Mouse (Mus musculus): ENCODE measurements at regions not wholly inside any gene's neighbourhood (a gene's known extent, or its start where the extent isn't known, plus 50 kb on each side); places are given as distances from the start of the nearest gene placed in this dataset.

GRCm38 (mm10) chr4:131112536-131112935 lies 168.4 kb downstream of the Matn1 start:
- Histone ChIP-seq H3K4me3 (replicated peaks) (no peak overlapping the region), H3K9me3 (ENCODE audit: control insufficient read depth, low read length) (no peaks in the 10 kb centered on the region), H3K4me1 (ENCODE audit: control insufficient read depth) (no peaks in the 10 kb centered on the region), H3K36me3 (ENCODE audit: control insufficient read depth) (no peaks in the 10 kb centered on the region), H3K27me3 (ENCODE audit: control insufficient read depth) (no peaks in the 10 kb centered on the region)
- TF ChIP-seq GATA1 (IDR thresholded peaks at IDR 0.05; ENCODE audit: low read length) (no peak), TAL1 (IDR thresholded peaks at IDR 0.05; ENCODE audit: low read length) (no peak)

- Histone ChIP-seq H3K27me3 (ENCODE audit: control insufficient read depth) (no peaks in the 10 kb centered on the region), H3K9me3 (ENCODE audit: control insufficient read depth, low read length) (no peaks in the 10 kb centered on the region), H3K4me3 (replicated peaks) (no peak overlapping the region), H3K4me1 (ENCODE audit: control insufficient read depth) (no peaks in the 10 kb centered on the region), H3K36me3 (ENCODE audit: control insufficient read depth) (no peaks in the 10 kb centered on the region)
- TF ChIP-seq TAL1 (IDR thresholded peaks at IDR 0.05; ENCODE audit: low read length): no peak
- no peak for TF ChIP-seq GATA1 (IDR thresholded peaks at IDR 0.05; ENCODE audit: low read length)
These were observed 169.6 kb downstream of the Matn1 start for GRCm38 (mm10) chr4:131113727-131114303.

GRCm38 (mm10) chr4:131115247-131115646 lies 171.1 kb downstream of the Matn1 start:
- Histone ChIP-seq H3K9me3 (ENCODE audit: control insufficient read depth, low read length) (no peaks in the 10 kb centered on the region), H3K4me3 (replicated peaks) (no peak overlapping the region), H3K36me3 (ENCODE audit: control insufficient read depth) (no peaks in the 10 kb centered on the region), H3K27me3 (ENCODE audit: control insufficient read depth) (no peaks in the 10 kb centered on the region), H3K4me1 (ENCODE audit: control insufficient read depth) (no peaks in the 10 kb centered on the region)
- TF ChIP-seq GATA1 (IDR thresholded peaks at IDR 0.05; ENCODE audit: low read length): no peak
- TF ChIP-seq TAL1 (IDR thresholded peaks at IDR 0.05; ENCODE audit: low read length): no peak

- Histone ChIP-seq H3K36me3 (ENCODE audit: control insufficient read depth) (no peaks in the 10 kb centered on the region), H3K9me3 (ENCODE audit: control insufficient read depth, low read length) (no peaks in the 10 kb centered on the region), H3K27me3 (ENCODE audit: control insufficient read depth) (no peaks in the 10 kb centered on the region), H3K4me3 (replicated peaks) (no peak overlapping the region), H3K4me1 (ENCODE audit: control insufficient read depth) (no peaks in the 10 kb centered on the region)
- TF ChIP-seq GATA1 (IDR thresholded peaks at IDR 0.05; ENCODE audit: low read length) (no peak), TAL1 (IDR thresholded peaks at IDR 0.05; ENCODE audit: low read length) (no peak)
These were observed 174.4 kb downstream of the Matn1 start for GRCm38 (mm10) chr4:131118586-131118985.

- TF ChIP-seq TAL1 (IDR thresholded peaks at IDR 0.05; ENCODE audit: low read length) (no peak), GATA1 (IDR thresholded peaks at IDR 0.05; ENCODE audit: low read length) (no peak)
- no peaks in the 10 kb centered on the region for H3K27me3 ChIP-seq (ENCODE audit: control insufficient read depth)
- H3K4me1 ChIP-seq (ENCODE audit: control insufficient read depth): no peaks in the 10 kb centered on the region
- H3K36me3 ChIP-seq (ENCODE audit: control insufficient read depth): no peaks in the 10 kb centered on the region
- H3K4me3 ChIP-seq (replicated peaks): no peak overlapping the region
- H3K9me3 ChIP-seq (ENCODE audit: control insufficient read depth, low read length): no peaks in the 10 kb centered on the region
These were observed 175.4 kb downstream of the Matn1 start for GRCm38 (mm10) chr4:131119621-131120020.

- Histone ChIP-seq H3K36me3 (ENCODE audit: control insufficient read depth) (no peaks in the 10 kb centered on the region), H3K4me3 (replicated peaks) (no peak overlapping the region), H3K9me3 (ENCODE audit: control insufficient read depth, low read length) (no peaks in the 10 kb centered on the region), H3K4me1 (ENCODE audit: control insufficient read depth) (no peaks in the 10 kb centered on the region), H3K27me3 (ENCODE audit: control insufficient read depth) (no peaks in the 10 kb centered on the region)
- TF ChIP-seq TAL1 (IDR thresholded peaks at IDR 0.05; ENCODE audit: low read length): no peak
- no peak for TF ChIP-seq GATA1 (IDR thresholded peaks at IDR 0.05; ENCODE audit: low read length)
These were observed 176.5 kb downstream of the Matn1 start for GRCm38 (mm10) chr4:131120680-131121079.

- Histone ChIP-seq H3K36me3 (ENCODE audit: control insufficient read depth) (no peaks in the 10 kb centered on the region), H3K4me1 (ENCODE audit: control insufficient read depth) (no peaks in the 10 kb centered on the region), H3K27me3 (ENCODE audit: control insufficient read depth) (no peaks in the 10 kb centered on the region), H3K4me3 (replicated peaks) (no peak overlapping the region), H3K9me3 (ENCODE audit: control insufficient read depth, low read length) (no peaks in the 10 kb centered on the region)
- TF ChIP-seq GATA1 (IDR thresholded peaks at IDR 0.05; ENCODE audit: low read length) (no peak), TAL1 (IDR thresholded peaks at IDR 0.05; ENCODE audit: low read length) (no peak)
These were observed 181.8 kb downstream of the Matn1 start for GRCm38 (mm10) chr4:131125975-131126374.

- H3K36me3 ChIP-seq (ENCODE audit: control insufficient read depth): no peaks in the 10 kb centered on the region
- no peaks in the 10 kb centered on the region for H3K4me1 ChIP-seq (ENCODE audit: control insufficient read depth)
- H3K9me3 ChIP-seq (ENCODE audit: control insufficient read depth, low read length): no peaks in the 10 kb centered on the region
- H3K4me3 ChIP-seq (replicated peaks): no peak overlapping the region
- no peaks in the 10 kb centered on the region for H3K27me3 ChIP-seq (ENCODE audit: control insufficient read depth)
- no peak for TF ChIP-seq TAL1 (IDR thresholded peaks at IDR 0.05; ENCODE audit: low read length)
- TF ChIP-seq GATA1 (IDR thresholded peaks at IDR 0.05; ENCODE audit: low read length): no peak
These were observed 182.7 kb downstream of the Matn1 start for GRCm38 (mm10) chr4:131126901-131127300.

GRCm38 (mm10) chr4:131128646-131129045 lies 184.5 kb downstream of the Matn1 start:
- H3K4me1 ChIP-seq (ENCODE audit: control insufficient read depth): no peaks in the 10 kb centered on the region
- H3K9me3 ChIP-seq (ENCODE audit: control insufficient read depth, low read length): no peaks in the 10 kb centered on the region
- no peak overlapping the region for H3K4me3 ChIP-seq (replicated peaks)
- no peaks in the 10 kb centered on the region for H3K36me3 ChIP-seq (ENCODE audit: control insufficient read depth)
- TF ChIP-seq GATA1 (IDR thresholded peaks at IDR 0.05; ENCODE audit: low read length) (no peak), TAL1 (IDR thresholded peaks at IDR 0.05; ENCODE audit: low read length) (no peak)
- H3K27me3 ChIP-seq (ENCODE audit: control insufficient read depth): no peaks in the 10 kb centered on the region

- no peaks in the 10 kb centered on the region for H3K27me3 ChIP-seq (ENCODE audit: control insufficient read depth)
- no peaks in the 10 kb centered on the region for H3K36me3 ChIP-seq (ENCODE audit: control insufficient read depth)
- no peaks in the 10 kb centered on the region for H3K9me3 ChIP-seq (ENCODE audit: control insufficient read depth, low read length)
- no peaks in the 10 kb centered on the region for H3K4me1 ChIP-seq (ENCODE audit: control insufficient read depth)
- H3K4me3 ChIP-seq (replicated peaks): no peak overlapping the region
- TF ChIP-seq GATA1 (IDR thresholded peaks at IDR 0.05; ENCODE audit: low read length): no peak
- TF ChIP-seq TAL1 (IDR thresholded peaks at IDR 0.05; ENCODE audit: low read length): no peak
These were observed 188.0 kb downstream of the Matn1 start for GRCm38 (mm10) chr4:131132201-131132600.

Data from erythroblast, embryonic 14.5 days (primary cell).